Mouse (Mus musculus) heart, postnatal 4 days (tissue): ENCODE results near the gene Thbd. TPM values are rescaled to one million over a fixed set of nuclear protein-coding genes. Genes with fewer than 3 reads are reported as not detected.

Source experiments
- DNase-seq: peaks from one replicate; pipeline ENCODE4 v3.0.0; 2021
- total RNA-seq, 2 experiments: library from RNA; stranded (reverse); gene quantifications; 2 replicates each; pipeline ENCODE4 v1.2.3; 2021

Thbd gene
- total RNA-seq = 10 to 100 TPM; 37.2 to 41.4 TPM

DNA sequence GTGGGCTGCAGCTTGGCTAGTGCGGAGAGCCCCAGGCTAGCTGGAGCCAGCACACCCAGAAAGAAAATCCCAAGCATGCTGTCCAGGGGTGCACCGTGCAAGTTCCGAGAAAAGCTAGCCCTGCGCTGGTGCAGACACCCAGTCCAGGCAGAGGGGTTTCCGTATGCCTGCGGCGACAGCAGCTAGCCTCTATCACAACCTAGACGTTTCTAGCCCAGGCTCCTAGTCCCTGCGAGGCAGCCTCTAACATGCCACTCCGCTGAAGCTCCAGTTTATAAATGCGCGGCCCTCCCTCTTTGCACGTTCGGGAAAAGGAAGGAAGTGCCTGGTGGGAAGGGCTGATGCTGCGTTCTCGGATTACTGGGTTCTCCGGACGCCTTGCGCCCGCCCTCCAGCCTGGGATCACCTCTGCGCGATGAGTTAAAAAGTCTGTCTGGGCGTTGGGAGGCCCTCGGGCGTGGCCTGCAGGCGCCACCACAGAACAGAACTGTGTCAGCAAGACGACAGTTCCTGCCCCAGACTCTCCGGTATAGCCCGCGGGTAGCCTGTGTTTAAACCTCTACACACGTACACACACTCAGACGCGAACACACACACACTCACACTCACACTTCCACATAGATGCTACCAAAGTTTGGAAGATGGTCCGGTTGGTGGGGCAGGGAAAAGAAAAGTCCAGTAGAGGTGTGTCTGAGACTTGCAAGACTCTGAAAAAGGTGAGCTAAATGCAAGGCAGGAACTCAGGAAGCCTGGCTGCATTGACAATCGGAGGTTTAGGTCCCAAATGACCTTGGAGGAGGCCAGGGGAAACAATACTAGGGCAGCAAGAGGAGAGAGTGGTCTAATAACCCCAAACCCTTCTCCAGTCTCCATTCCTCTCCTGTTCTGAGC is at the start of gene Thbd:
Gene Thbd, minus strand, starts transcription at position 319 of the 891 bp plus-strand sequence.
- peak; percentile 77 for DNase-seq

DNA sequence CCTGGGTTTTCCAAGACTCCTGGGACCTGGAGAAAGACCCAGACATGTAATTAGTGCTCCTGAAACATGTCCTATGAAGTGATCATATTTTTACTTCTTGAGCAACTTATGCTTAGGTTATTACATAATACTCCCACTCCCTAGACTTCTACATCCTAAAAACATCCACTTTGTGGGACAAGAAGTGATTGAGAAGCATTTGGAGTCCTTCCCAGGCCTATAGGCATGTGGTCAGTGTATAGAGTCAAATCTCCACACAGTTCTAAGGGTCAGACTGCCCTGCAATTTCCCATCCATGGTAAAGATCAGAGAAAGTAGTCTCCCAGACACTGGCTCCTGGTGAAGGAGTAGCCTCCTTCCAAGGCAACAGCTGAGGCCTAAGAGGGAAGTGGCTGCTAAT is 47.4 kb upstream of the Thbd start:
- DNase-seq = no peak

GRCm38 (mm10) chr2:148454014-148454542 is 46.1 kb upstream of the Thbd start:
- no peak for DNase-seq

GRCm38 (mm10) chr2:148453061-148453460 is 45.1 kb upstream of the Thbd start:
- no peak for DNase-seq

GRCm38 (mm10) chr2:148451498-148451897 is 43.5 kb upstream of the Thbd start:
- no peak for DNase-seq

GRCm38 (mm10) chr2:148450616-148451015 is 42.6 kb upstream of the Thbd start:
- DNase-seq = no peak

- DNase-seq = no peak
Measured at GRCm38 (mm10) chr2:148449659-148450058, 41.7 kb upstream of the Thbd start.

DNA sequence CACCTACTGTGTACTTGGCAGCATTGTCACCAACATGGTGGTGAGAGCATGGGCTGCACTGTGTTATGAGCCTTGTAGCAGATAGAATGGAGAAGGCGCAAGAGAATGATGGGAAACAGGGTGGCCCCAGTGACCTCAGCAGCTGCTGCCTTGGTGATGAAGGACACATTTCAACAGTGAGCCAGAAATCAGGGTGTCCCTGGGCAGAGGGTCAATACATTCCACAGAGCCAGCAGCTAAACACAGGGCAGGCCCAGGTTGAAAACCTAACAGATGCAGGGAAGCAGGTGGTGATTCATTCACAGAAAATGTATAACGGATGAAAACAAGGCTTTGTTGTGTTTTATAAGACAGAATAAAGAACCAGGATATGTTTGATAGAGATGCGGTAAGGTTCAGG is 38.5 kb upstream of the Thbd start:
- DNase-seq = no peak

DNA sequence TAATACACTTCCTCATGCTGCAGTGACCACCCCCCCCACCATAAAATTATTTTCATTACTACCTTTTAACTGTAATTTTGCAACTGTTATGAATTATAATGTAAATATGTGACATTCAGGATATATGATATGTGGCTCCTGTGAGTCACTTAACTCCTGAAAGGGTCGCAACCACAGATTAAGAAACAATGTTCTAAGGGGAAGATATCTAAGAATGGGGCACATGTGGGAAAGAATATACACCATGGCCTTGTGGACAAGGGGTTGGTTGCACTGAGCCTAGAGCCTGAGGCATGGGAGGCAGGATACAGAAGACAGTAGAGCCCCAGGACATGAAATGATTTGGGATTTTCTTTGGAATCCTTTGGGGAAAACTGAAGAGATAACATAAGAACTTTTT is 37.6 kb upstream of the Thbd start:
- no peak for DNase-seq

- DNase-seq = no peak
Measured at GRCm38 (mm10) chr2:148444472-148444871, 36.5 kb upstream of the Thbd start.

DNA sequence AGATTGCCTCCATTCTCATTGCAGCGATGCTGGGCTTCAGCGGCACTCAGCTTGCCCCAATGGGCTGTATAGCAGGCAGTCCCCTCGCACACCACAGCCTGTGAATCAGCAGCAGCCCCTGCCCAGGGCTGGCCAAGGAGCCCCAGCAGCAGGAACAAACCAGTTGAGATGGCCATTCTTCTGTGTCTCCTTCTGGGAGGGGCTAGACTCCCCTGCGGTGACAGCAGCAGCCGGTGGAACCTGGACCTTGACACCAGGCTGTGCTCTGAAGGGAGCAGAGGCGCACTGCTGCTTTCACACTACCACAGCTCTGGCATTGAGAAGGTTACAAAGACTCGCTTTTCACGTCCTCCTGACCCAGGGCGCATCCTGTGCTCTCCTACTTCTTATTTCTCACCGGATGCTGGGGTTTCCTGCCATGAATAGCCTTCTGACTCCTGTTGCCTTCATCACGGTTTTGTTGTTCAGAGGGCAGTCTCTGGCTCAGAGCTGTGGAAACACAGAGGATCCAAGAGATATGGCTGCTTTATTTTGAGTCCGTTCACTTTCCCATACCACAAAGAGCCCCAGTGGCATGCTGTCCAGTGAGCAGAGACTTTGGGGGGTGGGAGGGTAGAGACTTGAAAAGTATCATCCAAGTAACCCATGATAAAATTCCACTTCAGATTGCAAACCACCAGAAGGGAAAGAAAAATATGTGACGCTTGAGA is 35.4 kb upstream of the Thbd start, which contains the start of gene Cd93:
Gene Cd93, minus strand, starts transcription at position 315 of the 710 bp plus-strand sequence.
- DNase-seq = peak; percentile 56

DNA sequence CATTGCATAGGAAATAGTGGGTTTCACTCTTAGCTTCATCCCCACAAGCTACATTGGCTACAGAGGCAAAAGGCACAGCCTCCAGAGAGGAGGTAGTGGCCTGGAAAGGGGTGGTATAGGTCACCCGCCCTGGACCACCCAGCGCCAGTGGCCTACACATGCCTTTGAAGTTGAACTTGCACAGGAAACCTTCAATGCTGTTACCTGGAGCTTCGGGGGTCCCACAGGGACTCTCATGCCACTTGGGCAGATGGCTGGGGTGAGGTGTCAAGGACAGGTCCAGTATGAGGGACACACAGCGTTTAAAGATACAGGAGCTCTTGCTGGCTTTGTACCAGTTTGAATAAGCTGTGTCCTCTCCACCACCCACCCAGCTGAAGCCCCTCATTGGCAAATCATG is 34.7 kb upstream of the Thbd start:
- no peak for DNase-seq

- DNase-seq = peak; percentile 14
Measured at GRCm38 (mm10) chr2:148442172-148442571, 34.2 kb upstream of the Thbd start.

DNA sequence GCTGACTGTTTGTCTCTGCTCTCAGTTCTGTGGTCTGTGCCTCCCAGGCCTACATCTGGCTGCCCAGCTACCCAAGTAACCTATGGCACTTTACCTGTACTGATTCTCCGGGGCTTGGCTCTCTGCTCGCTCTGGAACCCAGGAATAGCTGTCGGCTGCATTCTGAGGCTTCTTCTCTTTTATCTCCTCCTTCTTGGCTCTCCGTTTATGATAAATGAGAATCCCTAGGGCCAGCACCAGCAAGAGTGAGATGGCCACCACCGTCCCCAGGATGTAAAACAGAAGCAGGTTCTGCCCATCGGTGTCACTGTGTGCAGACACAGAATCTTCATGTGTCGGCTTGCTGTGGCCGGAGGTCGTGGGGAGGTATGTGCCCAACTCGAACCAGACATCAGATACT is 33.4 kb upstream of the Thbd start:
- DNase-seq = no peak

DNA sequence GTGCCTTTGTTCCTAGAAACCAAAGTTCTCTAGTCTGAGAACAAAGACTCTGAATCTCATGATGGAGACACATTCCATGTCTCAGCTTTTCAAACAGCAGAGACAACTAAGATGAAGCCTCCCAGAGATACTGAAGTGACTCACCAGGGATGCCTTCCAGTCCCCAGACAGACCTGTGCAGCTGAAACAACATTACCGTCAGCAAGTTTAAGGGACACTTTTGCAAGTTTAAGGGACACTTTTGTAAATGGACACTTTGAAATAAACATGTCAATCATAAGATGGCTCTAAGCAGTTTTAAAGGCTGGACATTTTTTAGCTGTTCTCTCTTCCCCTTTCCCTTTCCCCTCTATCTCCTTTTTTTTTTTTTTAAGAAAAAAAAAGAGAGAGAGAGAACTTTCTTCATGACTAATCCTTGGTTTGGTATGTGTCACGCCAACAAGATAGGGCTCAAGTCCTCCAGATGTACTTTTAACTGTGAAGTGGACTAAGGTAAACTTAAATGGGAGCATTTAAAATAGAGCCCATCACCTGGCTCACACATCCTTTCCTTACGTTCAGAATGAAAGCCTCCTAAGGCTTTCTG is 31.8 kb upstream of the Thbd start:
- DNase-seq = no peak

GRCm38 (mm10) chr2:148436285-148436684 is 28.3 kb upstream of the Thbd start:
- no peak for DNase-seq

GRCm38 (mm10) chr2:148432346-148432745 is 24.4 kb upstream of the Thbd start:
- no peak for DNase-seq

- DNase-seq = no peak
Measured at GRCm38 (mm10) chr2:148430941-148431340, 23.0 kb upstream of the Thbd start.

GRCm38 (mm10) chr2:148429001-148429505 is 21.1 kb upstream of the Thbd start:
- no peak for DNase-seq

DNA sequence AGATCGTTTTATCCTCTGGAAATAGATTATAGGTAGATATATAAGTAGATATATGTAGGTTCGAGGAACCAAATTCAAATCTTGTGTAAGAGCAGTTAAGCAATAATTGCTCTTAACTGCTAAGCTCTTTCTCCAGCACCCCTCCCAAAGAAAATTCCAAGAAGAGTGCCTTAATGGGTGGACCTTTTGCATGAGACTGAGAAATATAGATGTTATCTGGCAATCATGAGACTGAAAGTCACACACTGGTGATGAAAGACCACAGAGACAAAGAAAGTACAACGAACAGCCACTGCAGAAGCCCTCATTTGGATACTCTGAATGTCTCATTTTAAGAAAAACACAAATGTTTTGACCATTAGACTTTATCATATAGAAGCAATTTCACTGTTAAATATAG is 20.5 kb upstream of the Thbd start:
- DNase-seq = no peak

GRCm38 (mm10) chr2:148427553-148427952 is 19.6 kb upstream of the Thbd start:
- no peak for DNase-seq

- no peak for DNase-seq
Measured at GRCm38 (mm10) chr2:148425709-148426382, 17.9 kb upstream of the Thbd start.
